Mouse (Mus musculus): ENCODE data around the gene Tril. TPM values are rescaled to one million over a fixed set of nuclear protein-coding genes. Genes with fewer than 3 reads are reported as not detected.

Tril gene
- polyA plus RNA-seq, 1 experiment from 2014 or later: 41.6 TPM

DNA sequence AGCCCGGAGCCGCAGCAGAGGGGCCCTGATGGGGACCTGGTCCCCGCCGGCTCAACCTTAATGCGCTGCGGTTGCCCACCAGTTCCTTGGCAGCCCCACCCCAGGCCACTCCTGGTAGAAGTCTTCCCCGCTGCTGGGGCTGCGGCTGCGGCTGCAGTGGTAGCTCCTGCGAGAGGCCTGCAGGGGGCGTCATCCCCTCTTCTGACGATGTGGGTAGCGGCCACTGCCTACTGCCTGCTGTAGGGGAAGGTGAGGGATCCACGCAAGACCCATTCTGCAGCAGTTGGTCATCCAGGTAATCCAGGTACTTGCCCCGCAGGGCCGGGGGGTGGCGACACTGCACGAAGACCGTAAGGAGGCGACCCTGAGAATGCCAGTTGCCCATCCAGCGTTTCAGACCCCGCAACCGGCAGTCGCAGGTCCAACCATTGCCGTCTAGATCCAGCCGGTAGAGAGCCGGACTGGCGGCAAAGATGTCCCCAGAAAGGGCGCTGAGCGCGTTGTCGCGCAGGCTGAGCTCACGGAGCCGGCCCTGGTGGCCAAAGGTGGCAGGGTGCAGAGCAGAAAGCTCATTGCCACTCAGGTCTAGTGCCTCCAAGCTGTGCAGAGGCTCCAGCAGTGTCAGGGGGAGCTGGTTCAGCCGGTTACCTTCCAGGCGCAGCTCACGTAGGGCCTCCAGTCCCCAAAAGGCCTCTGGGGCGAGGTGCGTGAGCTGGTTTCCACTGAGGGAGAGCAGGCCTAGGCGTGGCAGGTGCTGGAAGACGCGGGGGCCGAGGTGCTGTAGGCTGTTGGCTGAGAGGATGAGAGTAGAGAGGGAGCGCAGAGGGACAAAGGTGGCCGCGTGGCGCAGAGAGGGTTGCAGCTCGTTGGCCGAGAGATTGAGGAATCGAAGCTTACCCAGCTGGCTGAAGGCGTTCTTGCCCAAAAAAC lies 1.6 kb downstream of the Tril start:
- Histone ChIP-seq H3K4me3 (peak overlapping the region; percentile 69), H3K9me3 (no peaks in the 10 kb centered on the region), H3K4me1 (peaks cover 57% of the 10 kb centered on the region), H3K36me3 (replicated peaks) (peaks cover 2% of the 10 kb centered on the region; the same call in 1 of the 2 replicates), H3K27me3 (ENCODE audit: poor library complexity, severe bottlenecking) (peaks cover 83% of the 10 kb centered on the region), H3K27ac (peak overlapping the region; percentile 93)
- DNase-seq (ENCODE audit: extremely low spot score, low spot score): peak; percentile 67
- WGBS: 5% methylated on average over 52 of the region's 52 CpGs

DNA sequence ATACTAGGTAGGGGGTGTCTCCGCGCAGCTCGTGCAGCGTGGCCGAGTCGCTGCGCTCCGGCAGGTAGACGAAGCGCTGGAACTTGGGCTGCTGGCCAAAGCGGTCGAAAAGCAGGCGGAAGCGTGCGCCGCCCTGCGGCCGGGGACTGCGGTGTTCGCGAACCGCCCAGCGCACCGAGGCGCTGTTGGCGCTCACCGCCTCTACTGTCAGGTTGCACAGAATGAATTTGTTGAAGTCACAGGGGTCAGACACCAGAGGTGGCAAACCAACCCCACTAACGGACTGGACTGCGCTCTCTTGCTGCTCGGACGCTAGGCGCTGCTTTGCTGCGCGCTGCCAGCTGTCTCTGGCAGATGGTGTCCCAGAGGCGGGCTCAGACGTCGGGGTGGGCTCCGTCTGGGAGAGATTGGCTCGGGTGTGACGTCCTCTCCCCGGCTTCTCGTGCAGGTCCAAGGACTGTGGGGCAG lies 2.3 kb downstream of the Tril start:
- Histone ChIP-seq H3K4me3 (peak overlapping the region; percentile 69), H3K36me3 (replicated peaks) (peaks cover 2% of the 10 kb centered on the region; the same call in 1 of the 2 replicates), H3K4me1 (peaks cover 58% of the 10 kb centered on the region), H3K27ac (peak overlapping the region; percentile 93), H3K9me3 (no peaks in the 10 kb centered on the region), H3K27me3 (ENCODE audit: poor library complexity, severe bottlenecking) (peaks cover 76% of the 10 kb centered on the region)
- WGBS: 1% methylated on average over 42 of the region's 42 CpGs
- DNase-seq (ENCODE audit: extremely low spot score, low spot score): peak; percentile 60

DNA sequence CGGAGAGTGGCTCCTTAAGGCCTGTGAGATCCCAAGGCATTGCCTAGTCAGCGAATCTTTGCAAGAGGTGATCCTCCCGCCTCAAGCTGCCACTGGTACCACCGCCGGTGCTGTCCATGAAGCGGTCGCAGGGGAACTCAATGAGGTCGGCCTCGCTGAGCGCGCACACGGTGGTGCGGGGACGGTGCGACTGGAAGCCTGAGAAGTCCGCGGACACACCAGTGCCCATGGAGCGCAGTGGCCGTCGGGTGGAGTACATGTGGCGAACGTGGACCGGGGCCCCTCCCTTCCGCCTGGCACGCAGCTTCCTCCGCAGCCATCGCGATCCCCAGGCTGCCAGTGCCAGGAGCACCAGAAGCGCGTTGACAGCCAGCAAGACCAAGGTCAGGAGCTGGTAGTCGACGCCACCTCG lies 2.9 kb downstream of the Tril start:
- Histone ChIP-seq H3K4me3 (peak overlapping the region; percentile 69), H3K27me3 (ENCODE audit: poor library complexity, severe bottlenecking) (peaks cover 71% of the 10 kb centered on the region), H3K9me3 (no peaks in the 10 kb centered on the region), H3K27ac (peak overlapping the region; percentile 93), H3K4me1 (peaks cover 58% of the 10 kb centered on the region), H3K36me3 (replicated peaks) (peaks cover 2% of the 10 kb centered on the region; the same call in 1 of the 2 replicates)
- WGBS: 15% methylated on average over 33 of the region's 33 CpGs
- DNase-seq (ENCODE audit: extremely low spot score, low spot score): peak; percentile 32

DNA sequence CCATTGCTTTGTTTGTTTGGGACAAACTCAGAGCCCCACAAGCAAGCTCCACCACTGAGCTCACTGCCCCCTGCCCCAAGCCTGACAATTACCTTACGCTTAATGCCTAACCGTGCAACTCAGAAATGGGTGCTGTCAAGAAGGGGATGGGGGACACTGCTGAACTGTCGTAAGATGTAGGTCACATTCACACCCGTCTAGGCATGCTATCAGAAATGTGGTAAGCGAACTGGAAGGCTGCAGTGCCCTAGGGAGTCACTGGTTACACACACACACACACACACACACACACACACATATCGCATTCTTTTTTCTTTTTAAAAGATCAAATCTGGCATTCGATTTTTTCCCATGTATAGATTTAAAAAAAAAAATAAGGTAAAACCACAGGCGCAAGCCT lies 4.0 kb downstream of the Tril start:
- H3K4me3 ChIP-seq: no peak overlapping the region
- WGBS: 83% methylated on average over 8 of the region's 8 CpGs
- peaks cover 51% of the 10 kb centered on the region for H3K4me1 ChIP-seq

DNA sequence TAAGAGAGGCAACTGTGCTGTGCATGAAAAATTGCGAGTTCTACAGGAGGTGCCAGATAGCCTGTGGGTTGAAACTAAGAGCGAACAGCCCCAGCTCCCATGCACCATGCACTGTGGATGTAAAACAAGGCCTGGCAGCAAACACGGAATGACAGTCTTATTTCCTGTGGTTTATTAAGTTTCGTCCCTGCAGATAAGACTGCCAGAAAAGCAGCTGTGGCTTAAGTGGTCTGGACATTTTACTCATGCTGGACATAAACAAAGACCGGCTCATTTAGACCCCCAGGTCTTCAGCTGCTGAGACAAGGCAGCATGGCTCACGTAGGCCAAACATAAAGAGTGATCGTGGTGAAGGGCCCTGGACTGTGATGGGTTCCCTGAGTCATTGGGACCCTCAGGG lies 4.9 kb downstream of the Tril start:
- Histone ChIP-seq H3K36me3 (replicated peaks) (peaks cover 2% of the 10 kb centered on the region; the same call in 1 of the 2 replicates), H3K4me1 (peaks cover 41% of the 10 kb centered on the region), H3K27ac (no peak overlapping the region), H3K27me3 (ENCODE audit: poor library complexity, severe bottlenecking) (peaks cover 50% of the 10 kb centered on the region), H3K9me3 (no peaks in the 10 kb centered on the region), H3K4me3 (no peak overlapping the region)
- DNase-seq (ENCODE audit: extremely low spot score, low spot score): no peak
- 81% methylated on average over 7 of the region's 7 CpGs for WGBS

More for the DNA sequence above, 4.0 kb downstream of the Tril start:
- Histone ChIP-seq H3K27me3 (ENCODE audit: poor library complexity, severe bottlenecking) (peaks cover 60% of the 10 kb centered on the region), H3K36me3 (replicated peaks) (peaks cover 2% of the 10 kb centered on the region; the same call in 1 of the 2 replicates), H3K9me3 (no peaks in the 10 kb centered on the region), H3K27ac (no peak overlapping the region)
- no peak for DNase-seq (ENCODE audit: extremely low spot score, low spot score)

DNA sequence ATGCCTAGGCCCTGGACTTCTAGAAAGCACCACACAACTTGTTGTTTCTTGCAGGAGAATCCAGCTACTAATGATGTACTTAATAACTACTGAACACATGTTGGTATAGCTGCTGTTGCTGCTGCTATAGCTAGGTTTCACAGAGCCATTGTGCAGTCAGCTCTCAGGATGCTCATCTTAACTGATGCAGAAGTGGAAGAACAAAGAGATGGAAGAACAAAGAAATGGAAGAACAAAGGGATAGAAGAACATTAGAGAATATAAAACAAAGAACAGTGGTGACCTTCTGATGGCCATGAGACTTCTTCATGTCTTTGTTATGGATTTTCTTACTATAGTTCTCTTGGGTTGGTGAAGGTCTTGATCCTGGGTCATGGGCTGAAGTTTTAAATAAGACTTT lies 6.4 kb downstream of the Tril start:
- no peak overlapping the region for H3K27ac ChIP-seq
- H3K27me3 ChIP-seq (ENCODE audit: poor library complexity, severe bottlenecking): peaks cover 36% of the 10 kb centered on the region
- no peak for DNase-seq (ENCODE audit: extremely low spot score, low spot score)
- no peak overlapping the region for H3K4me3 ChIP-seq
- H3K9me3 ChIP-seq: no peaks in the 10 kb centered on the region
- peaks cover 26% of the 10 kb centered on the region for H3K4me1 ChIP-seq
- H3K36me3 ChIP-seq (replicated peaks): peaks cover 2% of the 10 kb centered on the region; the same call in 1 of the 2 replicates

DNA sequence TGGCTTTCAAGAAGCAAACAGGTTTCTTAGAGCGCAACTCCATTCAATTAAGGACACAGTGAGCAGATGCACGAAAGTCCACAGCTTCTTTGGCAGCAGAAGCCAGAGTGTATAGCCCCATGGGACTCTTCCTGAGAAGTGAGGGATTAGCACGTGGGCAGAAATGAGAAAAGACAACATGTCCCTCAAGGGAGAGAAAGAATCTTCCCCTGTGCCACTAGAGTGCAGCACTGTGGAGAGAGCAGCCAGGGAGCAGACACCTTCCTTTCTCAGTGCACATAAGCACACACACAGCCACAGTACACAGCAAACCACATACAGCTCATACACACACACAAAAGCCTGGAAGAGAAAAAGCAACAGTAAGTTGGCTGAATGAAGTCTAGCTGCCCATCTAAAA lies 8.4 kb downstream of the Tril start:
- H3K27me3 ChIP-seq (ENCODE audit: poor library complexity, severe bottlenecking): peaks cover 19% of the 10 kb centered on the region
- H3K4me1 ChIP-seq: peaks cover 7% of the 10 kb centered on the region
- no peak overlapping the region for H3K4me3 ChIP-seq
- H3K36me3 ChIP-seq (replicated peaks): 0 out of 2 replicates have a peak, but pooled peaks cover 2% of the 10 kb centered on the region
- 71% methylated on average over 3 of the region's 3 CpGs for WGBS
- no peaks in the 10 kb centered on the region for H3K9me3 ChIP-seq
- DNase-seq (ENCODE audit: extremely low spot score, low spot score): no peak
- no peak overlapping the region for H3K27ac ChIP-seq

DNA sequence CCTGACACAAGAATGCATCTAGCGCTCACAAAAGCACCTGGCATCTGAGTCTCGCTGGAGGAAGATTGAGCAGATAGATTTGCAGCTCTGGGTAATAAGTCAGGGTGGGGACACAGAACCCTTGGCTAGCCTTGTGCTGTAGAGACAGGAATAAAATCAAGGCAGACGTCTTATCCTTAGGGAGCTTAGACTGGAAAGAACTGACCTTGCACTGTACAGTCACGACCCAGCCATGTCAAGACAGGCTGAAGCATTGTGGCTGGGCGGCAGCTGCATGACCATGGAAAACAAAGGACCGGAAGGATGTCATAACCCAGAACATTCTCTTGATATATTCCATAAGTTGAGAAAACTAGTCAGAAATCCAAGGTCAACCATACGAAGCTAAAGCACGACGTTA lies 11.8 kb downstream of the Tril start:
- no peak for DNase-seq (ENCODE audit: extremely low spot score, low spot score)
- H3K4me1 ChIP-seq: no peaks in the 10 kb centered on the region
- 88% methylated on average over 9 of the region's 9 CpGs for WGBS
- no peaks in the 10 kb centered on the region for H3K36me3 ChIP-seq (replicated peaks)
- H3K27me3 ChIP-seq (ENCODE audit: poor library complexity, severe bottlenecking): 0 out of 2 replicates have a peak, but pooled peaks cover 3% of the 10 kb centered on the region
- no peaks in the 10 kb centered on the region for H3K9me3 ChIP-seq
- H3K27ac ChIP-seq: no peak overlapping the region
- H3K4me3 ChIP-seq: no peak overlapping the region

DNA sequence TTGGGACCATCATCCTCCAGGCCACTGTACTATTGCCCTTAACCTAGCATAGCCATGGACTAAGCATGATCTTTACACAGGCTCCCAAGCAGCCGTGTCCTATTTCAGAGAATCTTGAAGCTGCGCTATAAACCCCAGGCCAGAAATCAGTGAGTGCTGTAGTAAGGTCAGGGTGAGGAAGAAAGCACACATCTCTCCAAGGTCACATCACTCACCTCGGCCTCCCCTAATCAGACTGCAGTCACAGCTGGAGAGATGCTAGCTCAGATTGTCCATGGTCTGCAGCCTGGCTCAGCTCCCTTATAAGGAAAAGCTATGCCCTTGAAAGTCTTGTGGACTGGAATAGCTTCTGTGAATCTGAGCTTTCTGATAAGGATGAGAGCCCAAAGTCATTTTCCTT lies 13.4 kb downstream of the Tril start:
- H3K27ac ChIP-seq: no peak overlapping the region
- H3K4me1 ChIP-seq: peaks cover 3% of the 10 kb centered on the region; the same call in 1 of the 2 replicates
- no peak overlapping the region for H3K4me3 ChIP-seq
- H3K27me3 ChIP-seq (ENCODE audit: poor library complexity, severe bottlenecking): 0 out of 2 replicates have a peak, but pooled peaks cover 3% of the 10 kb centered on the region
- H3K9me3 ChIP-seq: no peaks in the 10 kb centered on the region
- no peak for DNase-seq (ENCODE audit: extremely low spot score, low spot score)
- no peaks in the 10 kb centered on the region for H3K36me3 ChIP-seq (replicated peaks)
- 91% methylated on average over 3 of the region's 3 CpGs for WGBS

DNA sequence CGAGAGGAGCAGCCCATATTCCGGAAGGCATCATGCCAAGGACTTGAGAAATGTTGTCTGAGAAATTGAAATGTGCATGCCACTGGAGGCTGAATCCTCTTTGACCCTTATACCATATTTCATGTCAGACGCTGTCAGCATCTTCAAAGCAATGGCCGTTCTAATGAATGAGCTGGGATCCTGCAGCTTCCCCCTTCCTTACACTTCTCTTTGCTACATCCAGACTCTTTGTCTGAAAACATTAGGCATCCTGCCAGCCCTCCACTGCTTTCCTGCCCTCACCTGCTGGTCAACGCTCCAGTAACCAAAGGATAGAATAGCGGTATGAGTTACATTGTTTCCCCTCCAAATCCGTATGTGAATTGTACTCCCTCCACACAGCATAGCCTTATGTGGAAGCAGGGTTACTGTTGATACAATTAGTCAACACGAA lies 14.0 kb downstream of the Tril start:
- Histone ChIP-seq H3K36me3 (replicated peaks) (no peaks in the 10 kb centered on the region), H3K27ac (no peak overlapping the region), H3K9me3 (no peaks in the 10 kb centered on the region), H3K4me3 (no peak overlapping the region), H3K4me1 (peaks cover 8% of the 10 kb centered on the region), H3K27me3 (ENCODE audit: poor library complexity, severe bottlenecking) (0 out of 2 replicates have a peak, but pooled peaks cover 3% of the 10 kb centered on the region)
- no peak for DNase-seq (ENCODE audit: extremely low spot score, low spot score)
- WGBS: 75% methylated on average over 8 of the region's 8 CpGs

DNA sequence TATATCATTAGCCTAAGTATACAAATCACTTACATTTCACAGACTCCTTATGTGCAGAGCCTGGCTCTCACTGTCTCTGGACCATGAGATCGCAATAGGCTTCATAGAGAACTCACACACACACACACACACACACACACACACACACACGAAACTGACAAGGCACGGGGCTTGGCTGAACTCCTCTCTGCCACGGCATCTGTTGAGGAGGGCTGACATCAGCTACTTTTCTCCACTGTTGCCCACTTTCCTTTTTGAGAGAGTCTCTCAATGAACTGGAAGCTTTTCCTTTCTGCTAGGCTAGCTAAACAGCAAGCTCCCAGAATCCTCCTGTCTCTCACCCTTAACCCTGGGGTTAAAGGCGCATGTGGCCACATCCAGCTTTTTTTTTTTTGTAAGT lies 14.6 kb downstream of the Tril start:
- DNase-seq (ENCODE audit: extremely low spot score, low spot score): no peak
- H3K36me3 ChIP-seq (replicated peaks): no peaks in the 10 kb centered on the region
- no peaks in the 10 kb centered on the region for H3K9me3 ChIP-seq
- H3K4me1 ChIP-seq: peaks cover 12% of the 10 kb centered on the region
- 0 out of 2 replicates have a peak, but pooled peaks cover 3% of the 10 kb centered on the region for H3K27me3 ChIP-seq (ENCODE audit: poor library complexity, severe bottlenecking)
- H3K27ac ChIP-seq: no peak overlapping the region
- H3K4me3 ChIP-seq: no peak overlapping the region
- 88% methylated on average over 5 of the region's 5 CpGs for WGBS

DNA sequence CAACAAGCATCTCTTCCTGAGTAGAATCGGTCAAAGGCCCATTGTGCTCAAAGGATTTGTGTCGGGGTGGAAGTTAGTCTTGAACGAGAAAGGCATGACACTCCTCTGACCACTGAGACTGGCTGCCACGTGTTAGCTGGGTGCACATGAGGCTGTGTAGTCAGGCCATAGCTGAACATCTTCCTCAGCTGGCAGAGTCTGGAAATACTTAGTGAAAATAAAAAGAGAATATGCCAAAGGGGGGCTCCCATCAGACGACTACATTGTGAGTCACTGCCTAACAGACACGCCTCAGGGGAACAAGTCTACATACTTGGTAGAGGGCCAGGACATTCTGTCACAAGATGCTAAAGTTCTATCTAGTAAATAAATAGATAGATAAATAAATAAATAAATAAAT lies 16.5 kb downstream of the Tril start:
- 80% methylated on average over 6 of the region's 6 CpGs for WGBS
- H3K27ac ChIP-seq: no peak overlapping the region
- no peak overlapping the region for H3K4me3 ChIP-seq
- H3K36me3 ChIP-seq (replicated peaks): no peaks in the 10 kb centered on the region
- peaks cover 3% of the 10 kb centered on the region; the same call in 1 of the 2 replicates for H3K27me3 ChIP-seq (ENCODE audit: poor library complexity, severe bottlenecking)
- no peak for DNase-seq (ENCODE audit: extremely low spot score, low spot score)
- H3K4me1 ChIP-seq: peaks cover 12% of the 10 kb centered on the region
- H3K9me3 ChIP-seq: no peaks in the 10 kb centered on the region

DNA sequence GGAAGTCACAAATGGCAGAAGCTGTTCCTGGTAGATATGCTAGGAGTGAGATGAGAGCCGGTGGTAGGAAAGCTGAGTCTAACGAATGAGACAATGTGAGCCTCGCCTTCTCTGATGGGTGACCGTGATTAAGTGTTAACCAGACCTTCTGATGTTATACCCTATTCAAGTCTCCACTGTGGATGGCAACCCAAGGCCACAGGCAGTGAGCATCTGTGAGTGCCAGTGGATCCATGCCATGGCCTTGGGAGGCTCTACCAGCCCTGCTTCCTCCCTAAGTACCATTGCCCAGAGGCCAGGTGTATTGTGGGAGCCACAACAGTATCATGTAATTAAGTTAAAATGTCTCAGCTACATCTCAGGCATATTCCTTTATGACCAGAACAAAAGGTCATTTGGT lies 17.1 kb downstream of the Tril start:
- 98% methylated on average over 4 of the region's 4 CpGs for WGBS
- H3K9me3 ChIP-seq: no peaks in the 10 kb centered on the region
- no peak overlapping the region for H3K4me3 ChIP-seq
- no peak overlapping the region for H3K27ac ChIP-seq
- H3K36me3 ChIP-seq (replicated peaks): no peaks in the 10 kb centered on the region
- H3K27me3 ChIP-seq (ENCODE audit: poor library complexity, severe bottlenecking): peaks cover 3% of the 10 kb centered on the region; the same call in 1 of the 2 replicates
- peaks cover 16% of the 10 kb centered on the region for H3K4me1 ChIP-seq
- no peak for DNase-seq (ENCODE audit: extremely low spot score, low spot score)
